Mouse (Mus musculus) gastrocnemius, adult 2 months (tissue): ENCODE measurements around the gene Zfand3. TPM values are rescaled to one million over a fixed set of nuclear protein-coding genes. Genes with fewer than 3 reads are reported as not detected.
A peak's percentile ranks its signal among the peaks of the same experiment; 100 is the strongest.

Experiments
- DNase-seq: peaks from one replicate; pipeline ENCODE4 v3.0.0; 2022
- H3K27ac ChIP-seq: fragments of 200-600 bp; 2 replicates; pipeline ENCODE4 v1.8.1; 2022; ENCODE audit warnings: mild to moderate bottlenecking
- H3K4me3 ChIP-seq: fragments of 200-600 bp; 2 replicates; pipeline ENCODE4 v1.8.1; 2022; ENCODE audit warnings: mild to moderate bottlenecking, moderate library complexity
- CTCF ChIP-seq: fragments of 200-600 bp; IDR thresholded peaks from 2 replicates; pipeline ENCODE4 v1.8.1; 2022; ENCODE audit warnings: antibody characterized with exemption, mild to moderate bottlenecking, moderate library complexity
- intact Hi-C: fragments of 180-260 bp; cut with DNase I; formaldehyde crosslinking; loops from one replicate; pipeline ENCODE4 v1.15.1; 2025
- total RNA-seq, 2 experiments: library from RNA; stranded (reverse); gene quantifications; 2 replicates each; pipeline ENCODE4 v1.2.3; 2021

Zfand3 gene
- total RNA-seq, 2 experiments from 2014 or later = 193 to 204 TPM

GRCm38 (mm10) chr17:29984931-29985330 is 19.6 kb upstream of the Zfand3 start:
- intact Hi-C loops = no loop called here
- H3K27ac ChIP-seq = peak overlapping the region; percentile 52
- no peak for TF ChIP-seq CTCF
- H3K4me3 ChIP-seq = no peak overlapping the region
- DNase-seq = no peak

GRCm38 (mm10) chr17:29985534-29985933 is 19.0 kb upstream of the Zfand3 start:
- Histone ChIP-seq H3K27ac (peak overlapping the region; percentile 52), H3K4me3 (no peak overlapping the region)
- no peak for TF ChIP-seq CTCF
- intact Hi-C loops = no loop called here
- DNase-seq = peak; percentile 50

GRCm38 (mm10) chr17:29988141-29988540 is 16.4 kb upstream of the Zfand3 start:
- H3K4me3 ChIP-seq = no peak overlapping the region
- TF ChIP-seq CTCF = no peak
- no peak for DNase-seq
- no peak overlapping the region for H3K27ac ChIP-seq
- intact Hi-C loops = no loop called here

GRCm38 (mm10) chr17:29989653-29990052 is 14.9 kb upstream of the Zfand3 start:
- intact Hi-C loops = no loop called here
- no peak for DNase-seq
- no peak overlapping the region for H3K4me3 ChIP-seq
- H3K27ac ChIP-seq = no peak overlapping the region
- TF ChIP-seq CTCF = no peak

GRCm38 (mm10) chr17:29990136-29990535 is 14.4 kb upstream of the Zfand3 start:
- H3K27ac ChIP-seq = no peak overlapping the region
- H3K4me3 ChIP-seq = no peak overlapping the region
- intact Hi-C loops = no loop called here
- no peak for DNase-seq
- no peak for TF ChIP-seq CTCF

- Histone ChIP-seq H3K4me3 (no peak overlapping the region), H3K27ac (no peak overlapping the region)
- intact Hi-C loops = no loop called here
- DNase-seq = no peak
- TF ChIP-seq CTCF = no peak
Observed at GRCm38 (mm10) chr17:29990845-29991244, 13.7 kb upstream of the Zfand3 start.

- Histone ChIP-seq H3K4me3 (no peak overlapping the region), H3K27ac (no peak overlapping the region)
- no peak for DNase-seq
- intact Hi-C loops = no loop called here
- no peak for TF ChIP-seq CTCF
Observed at GRCm38 (mm10) chr17:29993488-29993887, 11.0 kb upstream of the Zfand3 start.

GRCm38 (mm10) chr17:29994011-29994410 is 10.5 kb upstream of the Zfand3 start:
- TF ChIP-seq CTCF = no peak
- Histone ChIP-seq H3K27ac (no peak overlapping the region), H3K4me3 (no peak overlapping the region)
- no peak for DNase-seq
- intact Hi-C loops = no loop called here

- intact Hi-C loops = no loop called here
- Histone ChIP-seq H3K27ac (no peak overlapping the region), H3K4me3 (no peak overlapping the region)
- no peak for DNase-seq
- no peak for TF ChIP-seq CTCF
Observed at GRCm38 (mm10) chr17:29994459-29994858, 10.1 kb upstream of the Zfand3 start.

GRCm38 (mm10) chr17:29995986-29996385 is 8.5 kb upstream of the Zfand3 start:
- no peak overlapping the region for H3K27ac ChIP-seq
- no peak for TF ChIP-seq CTCF
- no peak overlapping the region for H3K4me3 ChIP-seq
- no peak for DNase-seq
- intact Hi-C loops = no loop called here

GRCm38 (mm10) chr17:29997726-29998125 is 6.8 kb upstream of the Zfand3 start:
- no peak for TF ChIP-seq CTCF
- intact Hi-C loops = no loop called here
- peak overlapping the region; percentile 77 for H3K27ac ChIP-seq
- DNase-seq = peak; percentile 31
- peak overlapping the region; percentile 33 for H3K4me3 ChIP-seq

- TF ChIP-seq CTCF = no peak
- intact Hi-C loops = no loop called here
- DNase-seq = no peak
- H3K27ac ChIP-seq = peak overlapping the region; percentile 77
- H3K4me3 ChIP-seq = no peak overlapping the region
Observed at GRCm38 (mm10) chr17:29998566-29999295, 5.8 kb upstream of the Zfand3 start.

GRCm38 (mm10) chr17:30005103-30005443 is 540 bp downstream of the Zfand3 start:
- H3K4me3 ChIP-seq = peak overlapping the region; percentile 94
- no peak for DNase-seq
- intact Hi-C loops = loop anchor here (10.0 kb wide), 1 partner anchor 190 kb away; no protein-coding TSS in a partner anchor

GRCm38 (mm10) chr17:30005451-30005941 is 963 bp downstream of the Zfand3 start:
- DNase-seq = peak; percentile 65

More at GRCm38 (mm10) chr17:30005103-30005443, 540 bp downstream of the Zfand3 start:
- peak overlapping the region; percentile 99 for H3K27ac ChIP-seq
- TF ChIP-seq CTCF = no peak

More at GRCm38 (mm10) chr17:30005451-30005941, 963 bp downstream of the Zfand3 start:
- Histone ChIP-seq H3K27ac (peak overlapping the region; percentile 99), H3K4me3 (peak overlapping the region; percentile 94)
- TF ChIP-seq CTCF = no peak
- intact Hi-C loops = loop anchor here (10.0 kb wide), 1 partner anchor 189 kb away; no protein-coding TSS in a partner anchor
